ENCODE assay signal across 10 mouse cellular contexts in genomic region chr1:125701773-125702172, GRCm38 (mm10). TPM values are rescaled to one million over a fixed set of nuclear protein-coding genes. Genes with fewer than 3 reads are reported as not detected.
DNase-seq lines count a peak whose midpoint lies in the region; ATAC-seq and TF ChIP-seq lines count a peak whose summit lies in the region.
"Had no signal": no experiment of that assay in that cellular context is flagged by ENCODE, and none has a peak within 500 bp of the region (broad histone marks: within the 10 kb centered on the region; RNA-seq: fewer than 3 reads in every experiment).

No protein-coding gene starts in this region.

- H3K9me3 ChIP-seq in neural tube, embryonic 13.5 days: no peaks in the 10 kb centered on the region
- no peaks in the 10 kb centered on the region for H3K9me3 ChIP-seq in hindbrain, postnatal 0 days (ENCODE audit: low read length)
- no peaks in the 10 kb centered on the region for H3K9me3 ChIP-seq in stomach, postnatal 0 days (ENCODE audit: control insufficient read depth, low read length)
- H3K9me3 ChIP-seq: limb, embryonic 15.5 days had no signal

- TF ChIP-seq CTCF in hindbrain, postnatal 0 days (IDR thresholded peaks at IDR 0.05; ENCODE audit: low read depth): no peak
- TF ChIP-seq CTCF in stomach, postnatal 0 days (IDR thresholded peaks at IDR 0.05; ENCODE audit: low read depth): no peak

- H3K4me2 ChIP-seq in neural tube, embryonic 13.5 days: no peak overlapping the region
- no peak overlapping the region for H3K4me2 ChIP-seq in hindbrain, postnatal 0 days (ENCODE audit: low read depth, low read length)
- H3K4me2 ChIP-seq in stomach, postnatal 0 days (replicated peaks; ENCODE audit: low read depth): no peak overlapping the region
- H3K4me2 ChIP-seq: limb, embryonic 15.5 days had no signal

- H3K36me3 ChIP-seq in neural tube, embryonic 13.5 days: no peaks in the 10 kb centered on the region
- H3K36me3 ChIP-seq in hindbrain, postnatal 0 days (ENCODE audit: insufficient read depth, low read length): no peaks in the 10 kb centered on the region
- no peaks in the 10 kb centered on the region for H3K36me3 ChIP-seq in stomach, postnatal 0 days (ENCODE audit: control insufficient read depth, insufficient read depth, low read length)
- H3K36me3 ChIP-seq: limb, embryonic 15.5 days had no signal

- no peaks in the 10 kb centered on the region for H3K27me3 ChIP-seq in neural tube, embryonic 13.5 days
- H3K27me3 ChIP-seq in hindbrain, postnatal 0 days (ENCODE audit: insufficient read depth, low read length): no peaks in the 10 kb centered on the region
- no peaks in the 10 kb centered on the region for H3K27me3 ChIP-seq in stomach, postnatal 0 days (ENCODE audit: control insufficient read depth, insufficient read depth, low read length)
- H3K27me3 ChIP-seq: limb, embryonic 15.5 days had no signal

- TF ChIP-seq EP300 in stomach, postnatal 0 days (optimal IDR thresholded peaks at IDR 0.05): no peak

- H3K4me1 ChIP-seq in neural tube, embryonic 13.5 days (replicated peaks): peaks cover 3% of the 10 kb centered on the region; the same call in 1 of the 2 replicates
- peaks cover 5% of the 10 kb centered on the region; the same call in 1 of the 2 replicates for H3K4me1 ChIP-seq in hindbrain, postnatal 0 days (ENCODE audit: insufficient read depth, low read length)
- no peaks in the 10 kb centered on the region for H3K4me1 ChIP-seq in stomach, postnatal 0 days (replicated peaks; ENCODE audit: control insufficient read depth, insufficient read depth)
- H3K4me1 ChIP-seq: limb, embryonic 15.5 days had no signal

- DNase-seq in heart, adult 18-20 months: peak; percentile 7 to 13
- DNase-seq in heart, postnatal 25 days (ENCODE audit: low spot score): no peak
- DNase-seq in neural tube, embryonic 10.5 days (ENCODE audit: extremely low spot score, low spot score): no peak
- peak; percentile 59 for DNase-seq in hindbrain, postnatal 0 days (ENCODE audit: low spot score)
- DNase-seq in stomach, postnatal 0 days (ENCODE audit: low spot score): peak; percentile 76
- no peak for DNase-seq in layer of hippocampus, postnatal 36 days

- H3K4me3 ChIP-seq in neural tube, embryonic 13.5 days: no peak overlapping the region
- no peak overlapping the region for H3K4me3 ChIP-seq in hindbrain, postnatal 0 days (ENCODE audit: low read length)
- no peak overlapping the region for H3K4me3 ChIP-seq in stomach, postnatal 0 days (ENCODE audit: low read depth, low read length)
- H3K4me3 ChIP-seq: limb, embryonic 15.5 days had no signal

- WGBS in neural tube, embryonic 13.5 days: 66% methylated on average over 7 of the region's 7 CpGs
- 62% methylated on average over 7 of the region's 7 CpGs for WGBS in hindbrain, postnatal 0 days
- 54% methylated on average over 7 of the region's 7 CpGs for WGBS in stomach, postnatal 0 days

- H3K27ac ChIP-seq in neural tube, embryonic 13.5 days (replicated peaks): no peak overlapping the region
- H3K27ac ChIP-seq in hindbrain, postnatal 0 days: no peak overlapping the region
- no peak overlapping the region for H3K27ac ChIP-seq in stomach, postnatal 0 days (replicated peaks)
- H3K27ac ChIP-seq: limb, embryonic 15.5 days had no signal

- intact Hi-C loops in heart, postnatal 25 days (cut with DNase I): no loop called here

- no peak overlapping the region for H3K9ac ChIP-seq in neural tube, embryonic 13.5 days
- no peak overlapping the region for H3K9ac ChIP-seq in hindbrain, postnatal 0 days (replicated peaks; ENCODE audit: low read length)
- no peak overlapping the region for H3K9ac ChIP-seq in stomach, postnatal 0 days (ENCODE audit: low read length)
- H3K9ac ChIP-seq: limb, embryonic 15.5 days had no signal

- 0 out of 2 replicates have a peak, but pooled peaks have one; percentile 32 for ATAC-seq in neural tube, embryonic 13.5 days (ENCODE audit: low read depth)
- ATAC-seq in hindbrain, postnatal 0 days: peak; percentile 45; the same call in 1 of the 2 replicates
- ATAC-seq in stomach, postnatal 0 days (ENCODE audit: low FRiP score, low TSS enrichment): peak; percentile 97
- no peak for ATAC-seq in erythroid progenitor cell, adult 5-6 weeks (replicated peaks; ENCODE audit: low FRiP score, poor library complexity, severe bottlenecking)
- ATAC-seq: inflammation-experienced regulatory T-cells, adult 6 months had no signal

RNA-seq across cellular contexts. Expression of gene Gpr39, which starts 25.0 kb away (rescaled TPM):
- under 1 TPM; 0.22 to 0.54 TPM for total RNA-seq in heart, adult 18-20 months (2021)
- under 1 TPM; 0.44 to 0.53 TPM for total RNA-seq in heart, postnatal 25 days (2021)
- polyA plus RNA-seq in neural tube, embryonic 13.5 days (2015; fragmentation: Nextera tagmentation; extraction: Ambion mirVana): 0.12 TPM in 1 of 2 replicates, not detected in the other
- 0.21 TPM in 1 of 2 replicates, not detected in the other for total RNA-seq in hindbrain, postnatal 0 days (2014; rRNA removed)
- polyA plus RNA-seq in hindbrain, postnatal 0 days (2015; fragmentation: Nextera tagmentation; extraction: Ambion mirVana): 0.08 and 0.24 TPM in 2 replicates
- polyA plus RNA-seq in stomach, postnatal 0 days (2015; fragmentation: Nextera tagmentation; extraction: Ambion mirVana): 10.2 and 10.4 TPM in 2 replicates
- under 1 TPM; 0.17 to 0.25 TPM for total RNA-seq in layer of hippocampus, postnatal 36 days (2021)
- not detected in 2 replicates for total RNA-seq in erythroid progenitor cell, adult 5-6 weeks (2015; ENCODE audit: low replicate concordance)
- total RNA-seq in erythroid progenitor cell, adult 5-6 weeks (2017; ENCODE audit: low replicate concordance): not detected in 2 replicates
- polyA plus RNA-seq: inflammation-experienced regulatory T-cells, adult 6 months had no signal

Comparison
In these comparisons a context has a peak if more than half of its experiments do, and no peak if none do; other contexts are left out.
1. DNase-seq: peak in heart, adult 18-20 months (2 of 2), hindbrain, postnatal 0 days (single experiment) and stomach, postnatal 0 days (single experiment); none in heart, postnatal 25 days (single experiment), neural tube, embryonic 10.5 days (single experiment) and layer of hippocampus, postnatal 36 days (0 of 2).